Mouse (Mus musculus): ENCODE measurements around the gene Lamc3. TPM values are rescaled to one million over a fixed set of nuclear protein-coding genes. Genes with fewer than 3 reads are reported as not detected.

Gene Lamc3
- polyA plus RNA-seq, 1 experiment, result not detected

DNA sequence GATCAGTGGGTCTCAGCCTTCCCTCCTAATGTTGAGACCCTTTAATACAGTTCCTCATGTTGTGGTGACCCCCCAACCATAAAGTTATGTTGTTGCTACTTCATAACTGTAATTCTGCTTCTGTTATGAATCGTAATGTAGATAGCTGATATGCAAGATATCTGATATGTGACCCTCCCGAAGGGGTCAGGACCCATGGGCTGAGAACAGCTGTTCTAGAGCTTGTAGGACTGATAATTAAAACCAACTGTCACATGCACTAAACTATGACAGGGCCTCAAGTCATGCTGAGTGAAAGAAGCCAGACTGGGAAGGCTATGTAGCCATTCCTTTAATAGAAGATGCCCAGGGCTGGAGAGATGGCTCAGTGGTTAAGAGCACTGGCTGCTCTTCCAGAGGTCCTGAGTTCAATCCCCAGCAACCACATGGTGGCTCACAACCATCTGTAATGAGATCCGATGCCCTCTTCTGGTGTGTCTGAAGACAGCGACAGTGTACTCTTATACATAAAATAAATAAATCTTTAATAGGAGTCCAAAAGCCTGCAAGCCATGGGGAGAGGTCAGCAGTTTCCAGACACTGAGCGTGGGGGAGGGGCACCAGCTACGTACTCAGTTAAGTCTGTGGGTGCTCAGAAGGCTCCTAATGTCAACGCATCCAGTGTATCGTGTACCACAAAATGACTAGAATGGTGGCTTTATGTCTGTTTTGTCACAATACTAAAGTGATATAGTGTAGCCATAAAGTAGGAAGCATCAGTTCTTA lies 19.1 kb upstream of the Lamc3 start:
- H3K27ac ChIP-seq (ENCODE audit: control insufficient read depth, insufficient read depth, low read depth, low read length, poor library complexity), result no peak overlapping the region
- no peak for TF ChIP-seq CTCF (IDR thresholded peaks at IDR 0.05; ENCODE audit: control insufficient read depth, insufficient read depth, low read length)
- no peak for TF ChIP-seq POLR2A (IDR thresholded peaks at IDR 0.05; ENCODE audit: borderline replicate concordance, control insufficient read depth, low read depth, low read length)
- WGBS, result 80% methylated on average over 8 of the region's 8 CpGs
- H3K4me3 ChIP-seq (replicated peaks; ENCODE audit: control insufficient read depth, low read depth, low read length), result no peak overlapping the region
- no peaks in the 10 kb centered on the region for H3K4me1 ChIP-seq (ENCODE audit: control insufficient read depth, insufficient read depth, low read length)

DNA sequence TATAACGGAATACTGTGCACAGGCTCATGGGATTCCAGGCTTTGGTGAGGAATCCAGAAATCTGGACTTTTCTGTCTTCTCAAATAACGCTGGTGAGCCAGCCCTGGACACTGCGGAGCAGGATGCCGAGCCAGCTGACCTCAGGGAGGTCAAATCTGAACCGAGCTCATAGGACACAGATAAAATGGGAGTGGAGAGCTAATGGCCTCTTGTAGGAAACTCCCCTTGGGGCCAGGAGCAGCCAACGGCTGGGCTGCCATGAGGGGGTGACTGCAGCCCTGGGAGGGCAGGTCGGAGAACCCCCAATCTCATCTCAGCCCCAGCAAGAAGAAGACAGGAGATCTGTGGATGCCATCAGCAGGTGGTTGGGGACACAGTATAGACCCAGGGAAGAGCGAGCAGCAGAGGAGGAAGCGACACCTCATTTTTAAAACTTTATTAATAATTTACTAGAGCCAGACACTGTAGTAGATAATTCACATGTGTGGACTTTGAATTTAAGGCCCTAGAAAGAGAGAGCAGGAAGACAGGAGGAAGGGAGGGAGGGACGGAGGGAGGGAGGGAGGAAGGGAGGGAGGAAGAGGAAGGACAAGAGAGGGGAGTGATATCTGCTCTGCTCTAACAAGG lies 18.4 kb upstream of the Lamc3 start:
- Histone ChIP-seq H3K4me3 (replicated peaks; ENCODE audit: control insufficient read depth, low read depth, low read length) (no peak overlapping the region), H3K27ac (ENCODE audit: control insufficient read depth, insufficient read depth, low read depth, low read length, poor library complexity) (no peak overlapping the region), H3K4me1 (ENCODE audit: control insufficient read depth, insufficient read depth, low read length) (no peaks in the 10 kb centered on the region)
- TF ChIP-seq CTCF (IDR thresholded peaks at IDR 0.05; ENCODE audit: control insufficient read depth, insufficient read depth, low read length), result no peak
- no peak for TF ChIP-seq POLR2A (IDR thresholded peaks at IDR 0.05; ENCODE audit: borderline replicate concordance, control insufficient read depth, low read depth, low read length)
- WGBS, result 74% methylated on average over 10 of the region's 10 CpGs

DNA sequence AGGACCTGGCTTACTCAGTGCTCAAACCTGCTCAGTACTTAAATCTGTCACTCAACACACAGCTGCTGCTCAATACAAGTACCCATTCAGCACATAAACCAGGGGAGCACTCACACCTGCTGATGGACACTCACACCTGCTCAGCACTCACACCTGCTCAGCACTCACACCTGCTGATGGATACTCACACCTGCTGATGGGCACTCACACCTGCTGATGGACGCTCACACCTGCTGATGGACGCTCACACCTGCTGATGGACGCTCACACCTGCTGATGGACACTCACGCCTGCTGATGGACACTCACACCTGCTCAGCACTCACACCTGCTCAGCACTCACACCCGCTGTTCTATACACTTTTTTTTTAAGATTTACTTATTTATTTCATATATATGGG lies 17.4 kb upstream of the Lamc3 start:
- 86% methylated on average over 5 of the region's 5 CpGs for WGBS
- H3K4me1 ChIP-seq (ENCODE audit: control insufficient read depth, insufficient read depth, low read length), result no peaks in the 10 kb centered on the region
- H3K4me3 ChIP-seq (replicated peaks; ENCODE audit: control insufficient read depth, low read depth, low read length), result no peak overlapping the region
- TF ChIP-seq POLR2A (IDR thresholded peaks at IDR 0.05; ENCODE audit: borderline replicate concordance, control insufficient read depth, low read depth, low read length) (no peak), CTCF (IDR thresholded peaks at IDR 0.05; ENCODE audit: control insufficient read depth, insufficient read depth, low read length) (no peak)
- no peak overlapping the region for H3K27ac ChIP-seq (ENCODE audit: control insufficient read depth, insufficient read depth, low read depth, low read length, poor library complexity)

DNA sequence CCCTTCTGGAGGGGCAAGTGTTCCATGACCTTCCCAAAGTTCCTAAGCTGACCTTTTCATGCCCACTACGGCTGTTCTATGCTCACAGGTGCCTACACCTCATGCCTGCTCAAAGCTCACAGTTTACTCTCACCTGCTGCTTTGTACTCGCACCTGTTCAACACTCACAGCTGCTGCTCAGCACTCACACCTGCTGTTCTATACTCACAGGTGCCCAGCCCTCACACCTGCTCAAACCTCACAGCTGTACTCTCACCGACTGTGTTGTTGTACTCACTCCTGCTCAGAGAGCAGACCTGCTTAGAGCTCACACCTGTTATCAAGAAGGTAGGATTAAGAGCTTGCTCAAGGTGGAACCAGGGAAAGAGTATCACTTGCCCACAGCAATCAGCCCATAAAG lies 16.4 kb upstream of the Lamc3 start:
- WGBS, result 69% methylated on average over 3 of the region's 3 CpGs
- Histone ChIP-seq H3K27ac (ENCODE audit: control insufficient read depth, insufficient read depth, low read depth, low read length, poor library complexity) (no peak overlapping the region), H3K4me1 (ENCODE audit: control insufficient read depth, insufficient read depth, low read length) (no peaks in the 10 kb centered on the region), H3K4me3 (replicated peaks; ENCODE audit: control insufficient read depth, low read depth, low read length) (no peak overlapping the region)
- no peak for TF ChIP-seq CTCF (IDR thresholded peaks at IDR 0.05; ENCODE audit: control insufficient read depth, insufficient read depth, low read length)
- no peak for TF ChIP-seq POLR2A (IDR thresholded peaks at IDR 0.05; ENCODE audit: borderline replicate concordance, control insufficient read depth, low read depth, low read length)

DNA sequence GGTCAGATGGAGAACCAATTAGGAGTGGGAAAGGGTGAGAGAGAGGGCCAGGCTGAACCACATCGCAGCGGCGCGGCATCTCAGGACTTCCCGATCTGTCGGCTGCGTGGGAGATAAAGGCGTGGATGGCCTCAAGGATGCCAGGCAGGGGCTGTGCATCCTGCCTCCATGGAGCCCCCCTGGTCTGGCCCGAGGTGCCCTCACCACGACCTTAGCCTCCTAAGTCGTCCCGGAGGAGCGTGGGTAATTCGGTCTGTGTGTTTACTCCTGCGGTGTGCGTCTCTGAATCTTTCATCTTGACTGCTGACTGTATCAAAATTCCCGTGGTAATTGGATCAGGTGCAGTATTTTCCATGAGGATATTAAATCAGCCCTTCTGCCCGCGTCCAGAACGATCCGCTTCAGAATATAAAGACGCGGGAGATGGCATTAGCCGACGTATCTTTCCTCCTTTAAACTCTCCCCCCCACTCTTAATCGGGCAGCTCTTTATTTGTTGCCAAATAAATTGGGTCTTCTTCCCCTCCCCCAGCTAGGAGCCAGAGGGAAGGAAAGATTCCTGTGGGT lies 12.7 kb upstream of the Lamc3 start:
- Histone ChIP-seq H3K4me1 (ENCODE audit: control insufficient read depth, insufficient read depth, low read length) (no peaks in the 10 kb centered on the region), H3K27ac (ENCODE audit: control insufficient read depth, insufficient read depth, low read depth, low read length, poor library complexity) (no peak overlapping the region), H3K4me3 (replicated peaks; ENCODE audit: control insufficient read depth, low read depth, low read length) (no peak overlapping the region)
- TF ChIP-seq CTCF (IDR thresholded peaks at IDR 0.05; ENCODE audit: control insufficient read depth, insufficient read depth, low read length), result no peak
- no peak for TF ChIP-seq POLR2A (IDR thresholded peaks at IDR 0.05; ENCODE audit: borderline replicate concordance, control insufficient read depth, low read depth, low read length)
- 85% methylated on average over 26 of the region's 26 CpGs for WGBS

DNA sequence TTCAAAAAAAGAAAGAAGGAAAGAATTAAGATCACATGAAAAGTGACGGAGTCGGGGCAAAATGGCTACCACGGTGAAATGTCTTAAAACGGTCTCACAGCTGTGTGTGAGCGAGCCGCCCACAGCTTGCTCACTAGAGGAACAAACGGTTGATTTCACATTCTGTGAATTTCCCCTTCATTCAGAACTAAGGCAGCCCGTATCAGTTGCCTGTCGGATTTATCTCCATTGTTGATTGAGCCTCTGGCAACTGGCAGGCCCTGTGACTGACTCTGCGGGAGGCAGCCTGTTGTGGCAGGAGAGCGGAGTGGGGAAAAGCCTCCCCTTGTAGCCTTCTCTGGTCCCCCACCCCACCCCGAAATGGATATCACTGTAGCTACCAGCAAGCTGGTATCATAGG lies 10.6 kb upstream of the Lamc3 start:
- Histone ChIP-seq H3K4me3 (replicated peaks; ENCODE audit: control insufficient read depth, low read depth, low read length) (no peak overlapping the region), H3K27ac (ENCODE audit: control insufficient read depth, insufficient read depth, low read depth, low read length, poor library complexity) (no peak overlapping the region), H3K4me1 (ENCODE audit: control insufficient read depth, insufficient read depth, low read length) (no peaks in the 10 kb centered on the region)
- 75% methylated on average over 12 of the region's 12 CpGs for WGBS
- TF ChIP-seq POLR2A (IDR thresholded peaks at IDR 0.05; ENCODE audit: borderline replicate concordance, control insufficient read depth, low read depth, low read length), result no peak
- TF ChIP-seq CTCF (IDR thresholded peaks at IDR 0.05; ENCODE audit: control insufficient read depth, insufficient read depth, low read length), result no peak

DNA sequence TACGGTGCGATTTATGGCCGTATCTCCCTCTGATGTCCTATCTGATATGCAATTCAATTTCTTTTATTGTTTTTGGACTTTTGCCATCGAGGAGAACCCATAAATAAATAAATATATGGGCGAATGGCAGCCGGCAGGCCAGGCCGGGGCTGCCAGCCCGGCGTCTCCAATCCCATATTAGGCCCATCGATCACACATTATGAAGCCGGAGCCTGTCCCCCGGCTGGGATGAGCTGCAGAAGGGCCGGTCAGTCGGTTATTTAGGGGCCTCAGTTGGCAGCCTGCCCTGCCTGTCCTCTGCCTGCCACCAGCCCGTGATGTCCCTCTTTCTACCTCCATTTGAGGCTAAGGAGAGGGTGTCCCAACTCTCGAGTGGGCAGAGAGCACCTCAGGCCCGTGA lies 8.5 kb upstream of the Lamc3 start:
- H3K4me1 ChIP-seq (ENCODE audit: control insufficient read depth, insufficient read depth, low read length), result no peaks in the 10 kb centered on the region
- no peak overlapping the region for H3K4me3 ChIP-seq (replicated peaks; ENCODE audit: control insufficient read depth, low read depth, low read length)
- 82% methylated on average over 17 of the region's 17 CpGs for WGBS
- TF ChIP-seq POLR2A (IDR thresholded peaks at IDR 0.05; ENCODE audit: borderline replicate concordance, control insufficient read depth, low read depth, low read length), result no peak
- no peak for TF ChIP-seq CTCF (IDR thresholded peaks at IDR 0.05; ENCODE audit: control insufficient read depth, insufficient read depth, low read length)
- H3K27ac ChIP-seq (ENCODE audit: control insufficient read depth, insufficient read depth, low read depth, low read length, poor library complexity), result no peak overlapping the region

DNA sequence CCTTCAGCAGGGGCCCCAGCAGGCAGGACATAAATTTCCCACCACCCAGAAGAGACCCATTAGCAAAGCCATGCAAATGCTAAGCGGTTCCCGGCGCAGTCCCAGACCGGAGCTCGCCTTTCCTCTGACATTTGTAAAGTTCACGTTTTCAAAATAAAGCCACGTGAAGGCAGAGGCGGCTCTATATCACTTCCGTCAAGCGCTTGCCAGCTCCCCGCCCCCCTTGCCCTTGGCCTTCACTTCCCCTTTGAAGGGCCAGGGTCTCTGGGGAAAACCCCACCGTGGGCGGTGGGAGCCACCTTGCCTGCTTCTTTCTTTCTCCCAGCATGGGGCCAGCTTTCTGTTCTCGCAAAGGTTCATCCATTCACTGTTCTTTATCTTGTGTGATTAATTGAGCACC lies 6.2 kb upstream of the Lamc3 start:
- H3K4me3 ChIP-seq (replicated peaks; ENCODE audit: control insufficient read depth, low read depth, low read length), result no peak overlapping the region

More for the DNA sequence above, 6.2 kb upstream of the Lamc3 start:
- 4% methylated on average over 14 of the region's 14 CpGs for WGBS
- no peak overlapping the region for H3K27ac ChIP-seq (ENCODE audit: control insufficient read depth, insufficient read depth, low read depth, low read length, poor library complexity)
- H3K4me1 ChIP-seq (ENCODE audit: control insufficient read depth, insufficient read depth, low read length), result no peaks in the 10 kb centered on the region
- TF ChIP-seq CTCF (IDR thresholded peaks at IDR 0.05; ENCODE audit: control insufficient read depth, insufficient read depth, low read length) (no peak), POLR2A (IDR thresholded peaks at IDR 0.05; ENCODE audit: borderline replicate concordance, control insufficient read depth, low read depth, low read length) (no peak)
